Mouse (Mus musculus) bone marrow, adult 2 months (tissue): ENCODE data around the gene Tie1.

Experiments used
- CTCF ChIP-seq: fragments of 200-500 bp; IDR thresholded peaks from 2 replicates; pipeline ENCODE4 v1.5.1; 2011; ENCODE audit warnings: low read length, control low read depth; ENCODE audit not compliant: control insufficient read depth, insufficient read depth
- POLR2A ChIP-seq: fragments of 200-500 bp; IDR thresholded peaks from 2 replicates; pipeline ENCODE4 v1.6.1; 2011; ENCODE audit warnings: low read depth, mild to moderate bottlenecking, control low read depth, low read length, borderline replicate concordance; ENCODE audit not compliant: control insufficient read depth

DNA sequence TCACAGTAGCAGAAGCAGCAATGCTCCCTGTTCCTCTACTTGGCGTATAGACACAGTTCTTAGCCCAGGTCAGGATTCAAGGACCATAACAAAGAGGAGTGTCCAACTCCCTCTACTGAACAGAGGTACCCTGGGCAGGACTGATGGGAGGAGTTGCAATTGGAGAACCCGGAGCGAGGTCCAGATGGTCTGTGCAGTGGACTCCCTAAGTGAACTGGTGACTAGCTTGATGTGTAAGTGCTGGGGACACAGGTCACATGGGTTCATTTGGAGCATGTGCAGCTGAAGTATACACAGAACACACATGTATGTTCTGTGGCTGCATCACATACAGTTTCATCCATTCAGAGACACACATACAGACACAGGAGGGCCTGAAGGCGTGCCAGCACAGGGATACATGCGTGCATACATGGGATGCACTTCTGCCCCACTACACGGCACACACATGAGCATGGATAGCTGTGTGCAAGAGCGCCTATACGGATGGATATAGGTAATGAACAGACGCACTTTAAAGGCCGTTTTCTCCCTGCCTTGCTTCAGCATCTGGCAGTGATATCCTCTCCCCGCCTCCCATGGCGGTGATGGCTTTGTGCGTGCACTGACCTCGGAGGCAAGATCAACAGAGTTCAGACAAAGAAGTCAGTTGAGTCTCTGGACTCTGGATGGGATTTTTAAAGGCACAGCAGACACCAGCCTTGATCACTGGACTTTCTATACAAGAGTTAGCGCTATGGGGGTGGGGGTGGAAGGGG is 12.9 kb downstream of the Tie1 start:
- TF ChIP-seq CTCF = no peak
- TF ChIP-seq POLR2A = no peak
